Mouse (Mus musculus) ovary, postnatal 10 days (tissue): Measurements from ENCODE around the gene Acy3.
"Not testable (repeated sequence)": the region's sequence is repeated elsewhere in the genome, so short reads cannot be mapped to it uniquely, and the experiment has no call there.

Experiments
- DNase-seq: peaks from one replicate; pipeline ENCODE4 v3.0.0; 2022; ENCODE audit warnings: low spot score

Gene Acy3

DNA sequence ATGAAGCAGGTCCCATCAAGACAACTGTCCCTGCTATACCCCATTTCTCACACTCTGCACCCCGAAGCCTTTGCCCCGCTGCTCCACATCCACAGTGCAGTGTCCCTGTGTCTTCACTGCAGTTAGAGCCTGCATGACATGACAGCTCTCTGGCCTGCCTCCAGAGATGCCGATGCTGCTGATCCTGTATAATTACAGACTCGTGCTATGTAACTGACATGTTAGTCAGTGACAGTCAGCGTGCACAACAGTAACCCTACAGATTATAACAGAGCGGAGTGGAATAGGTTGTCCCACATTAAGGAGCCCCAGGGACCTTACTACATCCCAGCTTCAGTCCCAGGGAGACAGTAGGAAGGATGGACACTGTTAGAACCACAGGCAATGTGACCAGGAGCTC lies 11.8 kb upstream of the Acy3 start:
- DNase-seq: not testable (repeated sequence)

DNA sequence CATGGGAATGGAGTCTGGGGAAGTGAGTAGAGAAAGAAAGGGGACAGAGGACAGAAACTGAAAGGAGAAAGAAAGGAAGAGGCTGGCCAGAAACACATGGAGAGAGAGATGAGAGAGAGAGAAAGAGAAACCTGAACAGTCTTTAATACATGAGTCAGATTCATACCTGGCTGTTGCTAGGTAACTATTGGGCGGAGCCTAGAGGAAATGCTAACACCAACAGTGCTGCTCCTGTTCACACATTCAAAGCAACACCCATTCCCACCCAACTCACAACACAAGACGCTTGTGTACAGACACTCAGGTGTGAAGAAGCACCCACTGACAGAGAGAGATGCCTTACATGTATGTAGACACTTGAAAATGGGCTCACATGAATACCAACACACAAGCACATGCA lies 10.5 kb upstream of the Acy3 start:
- DNase-seq: no peak

DNA sequence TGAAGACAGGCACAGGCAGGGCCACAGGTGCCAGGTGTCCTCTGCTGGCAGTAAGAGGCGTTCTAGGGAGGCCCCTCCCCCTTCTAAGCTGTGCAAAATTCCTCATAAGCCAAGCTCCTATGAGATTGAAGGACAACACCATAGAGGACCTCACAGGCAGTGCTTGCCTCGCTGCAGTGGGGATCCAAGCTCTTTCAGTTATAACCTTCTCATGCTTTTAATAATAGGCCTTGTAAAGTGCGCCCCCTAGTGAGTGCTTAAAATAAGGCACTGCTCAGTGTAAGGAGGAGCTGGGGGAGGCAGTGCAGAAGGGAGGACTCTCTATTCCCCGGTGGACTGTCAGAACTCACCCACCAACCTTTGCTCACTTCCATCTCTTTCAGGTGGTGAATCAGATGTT lies 6.1 kb upstream of the Acy3 start:
- DNase-seq: peak; percentile 42

DNA sequence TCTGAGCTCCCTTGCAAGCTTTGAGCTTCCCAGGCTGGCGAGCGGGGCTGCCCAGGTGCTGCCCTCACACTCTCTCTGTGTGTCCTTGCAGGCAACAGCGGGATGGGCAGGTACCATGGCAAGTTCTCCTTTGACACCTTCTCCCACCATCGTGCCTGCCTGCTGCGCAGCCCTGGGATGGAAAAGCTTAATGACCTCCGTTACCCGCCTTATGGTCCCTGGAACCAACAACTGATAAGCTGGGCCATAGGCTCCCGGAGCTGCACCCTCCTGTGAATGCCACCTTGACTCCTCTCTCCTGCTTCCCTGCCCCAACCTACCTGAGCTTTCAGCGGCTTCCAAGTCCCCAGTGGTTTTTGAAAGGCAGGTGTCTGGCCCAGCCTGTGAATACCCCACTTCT lies 5.5 kb upstream of the Acy3 start:
- no peak for DNase-seq

DNA sequence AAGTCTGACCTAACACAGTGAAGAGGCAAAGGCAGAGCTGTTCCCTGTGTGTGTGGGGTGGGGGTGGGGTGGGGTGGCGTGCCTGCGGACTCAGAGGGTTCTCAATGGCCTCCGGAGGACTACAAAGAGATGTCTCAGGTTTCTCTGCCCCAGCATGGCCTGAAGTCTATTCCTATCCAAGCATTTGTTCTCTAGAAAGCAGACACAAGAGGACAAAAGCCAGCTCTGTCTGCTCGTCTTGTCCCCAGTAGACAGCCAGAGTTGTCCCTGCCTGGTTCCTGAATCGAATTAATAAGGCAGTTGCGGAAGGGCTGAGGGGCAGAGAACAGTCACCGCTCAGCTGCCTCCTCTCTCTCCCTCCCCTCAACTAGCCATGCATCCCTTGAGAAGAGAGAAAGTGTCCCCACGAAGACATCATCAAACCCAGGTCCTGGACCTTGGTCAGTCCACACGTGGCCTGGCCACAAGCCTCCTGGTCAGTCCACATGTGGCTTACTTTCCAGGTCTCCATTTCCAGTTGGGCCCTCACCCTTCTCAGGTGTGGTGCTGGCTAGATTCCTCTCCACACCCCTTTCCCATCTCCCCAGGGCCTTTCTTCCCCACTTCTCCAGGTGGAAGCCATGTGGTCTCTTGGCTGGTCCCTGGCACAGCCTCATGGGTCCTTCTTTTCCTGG lies 2.7 kb upstream of the Acy3 start:
- DNase-seq: no peak

DNA sequence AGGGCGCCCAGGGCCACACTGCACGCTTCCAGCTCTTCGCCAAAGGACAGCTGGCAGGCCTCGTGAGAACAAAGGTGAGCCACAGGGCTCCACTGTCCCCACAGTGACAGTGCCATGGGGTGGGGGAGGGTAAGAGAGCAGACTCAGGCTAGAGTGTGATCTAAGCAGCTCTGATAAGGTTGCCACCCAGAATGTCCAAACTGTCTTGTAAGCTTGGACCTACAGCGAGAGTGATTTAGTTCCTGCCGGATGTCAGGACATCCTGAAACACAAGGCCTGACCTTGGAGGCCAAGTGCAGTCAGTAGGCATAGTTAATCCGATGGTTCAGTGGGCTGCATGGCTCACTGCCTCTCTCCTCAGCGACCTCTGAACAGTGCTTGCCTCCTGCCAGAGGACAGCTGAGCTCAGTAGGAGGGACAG lies 1.1 kb upstream of the Acy3 start:
- no peak for DNase-seq

DNA sequence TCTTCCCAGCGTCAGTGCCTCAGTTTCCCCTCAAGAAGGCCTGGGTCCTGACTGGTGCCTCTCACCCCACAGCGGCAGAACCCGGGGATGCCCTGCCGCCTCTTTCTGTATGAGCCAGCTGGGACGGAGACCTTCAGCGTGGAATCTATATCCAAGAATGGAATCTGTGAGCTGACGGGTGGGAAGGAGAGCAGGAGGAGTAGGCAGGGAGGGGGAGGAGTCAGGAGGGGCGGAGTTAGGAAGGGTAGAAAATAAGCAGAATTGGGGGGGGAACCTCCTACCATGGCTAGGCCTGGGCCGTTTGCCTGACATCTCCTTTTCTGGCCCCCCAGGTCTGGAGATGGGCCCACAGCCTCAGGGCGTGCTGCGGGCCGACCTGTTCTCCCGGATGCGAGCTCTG lies 1.7 kb downstream of the Acy3 start:
- no peak for DNase-seq

DNA sequence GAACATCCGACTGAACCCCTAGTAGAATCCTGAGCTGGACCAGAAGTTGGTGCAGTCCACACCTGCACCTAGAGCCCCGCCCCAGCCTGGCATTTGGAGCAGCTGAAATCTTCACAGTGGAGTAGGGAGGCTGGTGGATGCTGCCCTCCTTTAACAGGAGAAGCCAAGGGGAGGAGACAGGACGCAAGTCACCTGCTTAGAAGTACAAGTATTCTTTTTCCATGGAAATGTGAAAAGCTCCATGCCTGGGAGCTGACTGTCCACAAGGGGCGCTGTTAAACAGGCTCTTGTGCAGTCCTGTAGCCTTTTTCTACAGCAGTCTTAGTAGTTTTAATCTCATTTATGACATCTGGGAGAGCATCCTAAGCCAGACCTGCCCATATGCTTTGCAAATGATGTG lies 2.4 kb downstream of the Acy3 start:
- DNase-seq: no peak

DNA sequence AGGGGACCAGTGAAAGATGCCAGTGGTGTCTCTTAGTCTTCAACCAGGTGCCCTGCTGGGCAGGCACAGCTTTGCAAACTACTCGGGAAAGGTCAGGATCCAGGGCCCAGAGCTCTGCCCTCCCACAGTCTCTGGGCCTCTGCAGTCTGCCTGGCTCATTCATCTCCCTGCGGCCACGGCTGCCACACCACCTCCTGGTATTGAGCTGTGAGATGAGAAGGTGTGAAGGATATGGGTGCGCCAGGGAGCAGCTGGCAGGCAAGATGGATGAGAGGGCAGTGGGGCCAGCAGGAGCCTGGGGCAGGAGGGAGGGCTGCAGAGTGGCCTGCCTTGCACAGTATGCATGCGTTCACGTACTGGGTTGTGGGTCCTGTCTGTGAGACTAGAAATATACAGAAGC lies 4.4 kb downstream of the Acy3 start:
- DNase-seq: no peak

DNA sequence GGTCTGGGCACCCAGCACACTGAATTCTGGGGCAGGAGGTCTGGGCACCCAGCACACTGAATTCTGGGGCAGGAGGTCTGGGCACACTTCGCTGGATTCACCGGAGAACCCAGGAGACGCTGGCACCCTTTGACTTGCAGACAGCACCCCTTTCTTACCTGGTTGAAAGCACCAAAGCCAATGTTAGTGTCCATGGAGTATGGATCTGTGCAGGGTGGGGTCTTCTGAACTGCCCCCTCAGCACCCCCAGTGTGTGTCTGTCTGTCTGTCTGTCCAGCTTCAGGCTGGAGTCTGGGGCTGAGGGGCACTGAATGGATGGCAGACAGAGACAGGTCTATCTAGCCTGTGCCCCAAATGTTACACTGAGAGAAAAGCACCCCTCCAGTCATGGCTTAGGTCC lies 5.2 kb downstream of the Acy3 start:
- no peak for DNase-seq

DNA sequence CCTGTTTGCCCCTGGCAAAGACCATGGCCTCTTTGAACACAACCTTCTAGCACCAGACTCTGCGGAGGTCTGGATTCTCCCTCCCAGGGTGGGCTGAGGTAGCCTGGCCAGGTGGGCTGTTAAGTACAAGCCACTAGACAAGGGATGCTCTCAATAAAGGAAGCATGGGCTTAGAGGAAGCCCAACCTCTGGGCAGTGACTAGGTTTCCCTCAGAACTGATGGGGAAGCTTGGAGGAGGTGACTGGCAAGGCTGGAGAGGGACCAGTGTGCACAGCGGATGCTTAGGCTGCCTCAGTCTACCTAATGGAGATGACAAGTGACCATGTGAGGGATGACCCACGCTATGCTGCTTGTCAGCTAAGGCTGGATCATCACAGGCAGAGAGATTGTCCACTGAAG lies 5.6 kb downstream of the Acy3 start:
- no peak for DNase-seq

DNA sequence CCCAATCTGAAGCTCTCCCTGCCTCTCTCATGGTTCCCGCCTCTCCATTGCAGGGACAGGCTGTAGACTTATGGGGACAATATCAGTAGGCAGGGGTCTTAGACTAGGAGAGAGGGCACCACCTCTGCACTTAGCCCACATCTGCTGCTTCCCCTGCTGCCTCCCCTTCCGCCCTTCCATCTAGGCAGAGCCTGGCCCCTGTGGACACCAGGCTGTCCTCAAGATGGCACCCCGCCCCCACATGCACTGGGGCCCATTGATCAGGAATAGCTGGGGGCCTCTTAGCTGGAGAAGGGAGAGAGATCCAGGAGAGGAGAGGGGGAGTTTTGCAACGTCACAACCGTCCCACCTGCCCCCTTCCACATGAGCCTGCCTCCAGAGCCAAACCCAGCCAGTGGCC lies 6.0 kb downstream of the Acy3 start, which contains the start of gene Tbx10:
Gene Tbx10 (plus strand): TSS at position 337 of the 400 bp plus-strand sequence.
- no peak for DNase-seq

DNA sequence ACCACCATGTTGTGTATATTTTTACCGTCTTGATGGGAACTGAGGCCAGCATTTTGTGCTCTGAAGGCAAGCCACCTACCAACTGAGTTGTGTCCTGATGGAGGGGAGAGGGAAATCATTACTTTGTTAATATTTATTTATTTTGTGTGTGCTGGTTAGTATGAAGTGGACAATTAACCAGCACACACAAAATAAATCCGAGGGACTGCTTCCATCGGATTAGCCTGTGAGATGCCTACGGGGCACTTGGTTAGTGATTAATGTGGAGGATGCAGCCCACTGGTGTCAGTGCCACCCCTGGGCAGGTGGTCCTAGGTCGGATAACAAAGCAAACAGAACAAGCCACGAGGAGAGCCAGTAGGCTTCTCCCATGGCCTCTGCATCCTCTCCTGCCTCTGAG lies 8.6 kb downstream of the Acy3 start:
- no peak for DNase-seq

DNA sequence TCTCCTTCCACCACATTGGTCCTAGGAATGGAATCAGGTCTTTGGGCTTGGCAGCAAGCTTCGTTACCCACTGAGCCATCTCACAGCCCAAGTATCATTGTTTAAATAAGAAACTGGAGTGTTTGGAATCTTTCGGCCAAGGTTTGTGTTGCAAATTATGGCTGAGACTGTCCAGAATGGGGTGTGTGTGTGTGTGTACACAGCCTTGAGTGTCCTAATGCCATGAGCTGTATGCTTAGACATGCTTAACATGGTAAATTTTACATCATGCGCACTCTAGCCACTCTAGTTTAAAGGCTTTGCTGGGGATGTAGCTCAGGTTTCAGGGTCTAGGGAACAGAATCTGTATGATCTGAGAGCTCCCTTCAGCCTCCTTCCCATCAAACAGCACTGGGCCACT lies 9.1 kb downstream of the Acy3 start:
- DNase-seq: no peak

DNA sequence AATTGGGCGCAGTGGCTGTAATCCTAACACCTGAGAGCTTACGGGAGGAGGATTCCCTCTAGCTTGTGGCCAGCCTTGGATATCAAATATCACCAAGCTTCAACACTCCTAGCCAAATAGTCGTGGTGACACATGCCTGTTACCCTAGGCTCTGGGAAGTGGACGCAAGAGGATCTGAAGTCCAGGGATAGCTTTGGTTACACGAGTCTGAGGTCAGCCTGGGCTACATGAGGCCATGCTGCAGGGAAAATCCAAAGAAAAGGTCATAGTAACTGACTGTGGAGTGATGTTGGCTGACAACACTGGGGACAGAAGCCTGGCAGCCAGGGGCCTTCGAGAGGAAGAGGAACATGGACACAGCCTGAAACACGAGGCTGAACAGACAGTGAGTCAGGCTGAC lies 9.7 kb downstream of the Acy3 start:
- DNase-seq: no peak

DNA sequence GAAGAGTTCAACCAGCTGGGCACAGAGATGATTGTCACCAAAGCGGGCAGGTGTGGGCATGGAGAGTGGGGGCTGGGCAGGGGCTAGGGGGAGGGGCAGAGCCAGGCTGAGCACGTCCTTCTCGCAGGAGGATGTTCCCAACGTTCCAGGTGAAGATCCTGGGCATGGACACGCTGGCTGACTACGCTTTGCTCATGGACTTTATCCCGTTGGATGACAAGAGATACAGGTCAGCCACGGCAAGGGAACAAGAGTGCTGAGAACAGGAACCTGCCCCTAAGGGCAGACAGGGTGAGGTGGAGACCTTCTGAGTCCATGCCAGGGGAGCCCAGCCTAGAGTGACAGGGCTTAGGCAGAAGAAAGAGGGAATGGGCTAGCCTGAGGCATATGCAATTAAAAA lies 10.4 kb downstream of the Acy3 start:
- no peak for DNase-seq

DNA sequence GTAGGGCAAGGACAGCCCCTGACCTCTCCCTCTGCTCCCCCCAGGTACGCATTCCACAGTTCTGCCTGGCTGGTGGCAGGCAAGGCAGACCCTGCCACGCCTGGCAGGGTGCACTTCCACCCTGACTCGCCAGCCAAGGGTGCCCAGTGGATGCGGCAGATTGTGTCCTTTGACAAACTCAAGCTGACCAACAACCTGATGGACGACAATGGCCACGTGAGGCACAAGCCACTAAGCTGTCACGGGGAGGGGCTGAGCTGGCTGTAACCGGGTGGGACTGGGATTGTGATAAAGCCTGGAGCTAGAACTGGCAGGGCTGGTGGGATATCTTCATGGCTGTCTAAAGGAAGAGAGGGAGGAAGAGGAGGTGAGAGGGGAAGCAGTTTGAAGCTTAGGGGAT lies 10.9 kb downstream of the Acy3 start:
- DNase-seq: no peak

DNA sequence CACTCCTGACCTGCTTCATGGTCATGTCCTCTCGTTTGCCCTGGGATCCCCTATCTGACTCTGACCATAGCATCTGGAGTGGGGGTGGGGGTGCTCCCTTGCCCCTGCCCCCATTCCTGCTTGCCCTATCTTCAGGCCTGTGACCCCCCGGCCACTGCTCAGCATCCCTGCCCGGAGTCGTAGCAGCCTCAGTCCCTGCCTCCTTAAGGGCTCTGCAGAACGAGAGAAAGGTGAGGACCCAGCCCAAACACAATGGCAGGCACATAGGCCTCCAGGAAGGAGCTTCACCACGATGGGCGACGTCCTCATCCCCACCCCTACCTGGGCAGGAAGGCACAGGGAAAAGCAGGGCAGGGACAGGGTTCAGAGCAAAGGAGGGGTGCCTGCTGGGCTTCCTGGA lies 12.0 kb downstream of the Acy3 start:
- DNase-seq: no peak

DNA sequence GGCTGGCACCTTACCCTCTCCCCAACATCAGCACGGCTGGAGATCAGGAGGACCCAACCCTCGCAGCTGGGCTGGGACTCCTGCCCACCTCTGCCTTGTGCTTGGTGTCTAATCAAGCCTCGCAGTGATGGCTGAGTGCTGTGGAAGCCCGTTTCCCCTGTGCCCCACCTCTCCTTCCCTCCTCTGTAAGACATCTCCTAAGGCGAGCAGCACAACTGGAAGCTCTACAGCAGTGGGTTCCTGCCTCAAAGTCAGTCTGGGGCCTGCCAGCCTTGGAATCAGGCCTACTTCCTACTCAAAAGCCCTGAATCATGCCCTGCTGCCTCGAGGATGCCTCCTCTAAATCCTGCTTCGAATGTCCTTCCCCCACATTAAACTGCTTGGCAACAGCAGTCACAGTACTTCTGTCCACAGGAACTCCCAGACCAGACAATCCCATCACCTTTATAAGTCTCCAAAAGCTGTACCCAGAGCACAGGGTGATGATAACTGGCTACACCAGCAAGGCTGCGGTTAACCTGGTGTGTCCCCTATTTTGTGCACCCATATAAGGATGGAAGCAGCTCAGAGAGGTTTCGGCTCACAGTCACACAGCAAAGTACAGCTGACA lies 12.9 kb downstream of the Acy3 start:
- no peak for DNase-seq

DNA sequence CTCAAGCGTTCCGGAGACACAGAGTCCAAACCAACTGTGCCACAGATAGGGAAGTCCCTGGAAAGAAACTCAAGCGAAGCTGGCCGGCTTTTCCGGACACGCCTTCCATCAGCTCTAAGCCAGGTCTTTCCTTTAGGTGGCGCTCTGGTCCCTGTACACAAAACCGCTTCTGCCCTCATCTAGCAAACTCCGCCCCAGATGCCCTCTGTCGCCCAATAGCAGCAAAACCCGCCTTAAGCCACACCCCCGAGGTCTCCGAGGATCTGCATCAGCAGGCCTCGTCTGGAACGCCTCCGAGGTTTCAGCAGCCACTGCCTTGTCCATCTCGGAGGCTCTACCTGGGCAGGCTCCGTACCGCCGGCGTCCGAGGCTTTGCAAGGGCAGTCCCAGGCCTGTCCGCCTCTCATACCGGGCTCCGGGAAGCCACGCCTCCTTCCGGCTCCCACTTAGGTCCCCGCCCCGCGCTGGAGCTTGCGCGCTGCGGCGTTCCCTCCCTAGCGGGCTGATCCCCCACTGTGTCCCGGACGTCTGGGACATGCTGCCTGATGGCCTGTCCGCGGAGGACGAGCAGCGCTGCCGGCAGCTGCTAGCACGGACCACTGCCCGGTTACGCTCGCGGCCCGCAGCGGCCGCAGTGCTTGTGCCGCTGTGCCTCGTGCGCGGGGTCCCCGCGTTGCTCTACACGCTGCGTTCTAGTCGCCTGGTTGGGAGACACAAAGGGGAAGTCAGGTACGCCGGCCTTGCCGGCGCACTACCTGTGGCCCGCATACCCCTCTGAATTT lies 13.9 kb downstream of the Acy3 start, which contains the start of the genes Nudt8 and Gm49405:
Gene Nudt8 (plus strand): TSS at position 462 of the 782 bp plus-strand sequence.
Gene Gm49405 (plus strand): TSS at position 508 of the 782 bp plus-strand sequence.
- DNase-seq: peak; percentile 93

DNA sequence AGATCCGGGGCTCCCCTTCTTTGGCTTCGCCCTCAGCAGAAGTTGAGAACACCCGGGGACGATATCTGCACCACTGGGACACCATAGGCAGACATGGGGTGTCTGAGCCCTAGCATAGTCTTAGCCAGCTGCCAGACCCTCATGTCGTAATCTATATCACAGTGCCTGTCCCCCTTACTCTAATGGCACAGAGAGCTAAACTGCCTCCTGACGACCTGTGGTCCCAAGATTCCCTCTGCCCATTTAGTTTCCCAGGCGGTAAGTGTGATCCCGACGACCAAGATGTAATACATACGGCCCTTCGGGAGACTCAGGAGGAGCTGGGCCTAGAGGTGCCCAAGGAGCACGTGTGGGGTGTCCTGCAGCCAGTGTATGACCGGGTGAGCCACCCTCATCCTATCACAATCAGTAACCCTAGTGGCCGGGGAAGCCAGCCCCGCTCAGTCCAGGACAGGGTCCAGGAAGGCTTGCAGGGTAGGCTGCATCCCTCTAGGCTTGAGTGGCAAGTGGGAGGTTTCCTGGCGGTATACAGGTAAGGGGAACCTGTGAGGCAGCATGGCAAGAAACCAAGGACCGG lies 14.7 kb downstream of the Acy3 start:
- no peak for DNase-seq

DNA sequence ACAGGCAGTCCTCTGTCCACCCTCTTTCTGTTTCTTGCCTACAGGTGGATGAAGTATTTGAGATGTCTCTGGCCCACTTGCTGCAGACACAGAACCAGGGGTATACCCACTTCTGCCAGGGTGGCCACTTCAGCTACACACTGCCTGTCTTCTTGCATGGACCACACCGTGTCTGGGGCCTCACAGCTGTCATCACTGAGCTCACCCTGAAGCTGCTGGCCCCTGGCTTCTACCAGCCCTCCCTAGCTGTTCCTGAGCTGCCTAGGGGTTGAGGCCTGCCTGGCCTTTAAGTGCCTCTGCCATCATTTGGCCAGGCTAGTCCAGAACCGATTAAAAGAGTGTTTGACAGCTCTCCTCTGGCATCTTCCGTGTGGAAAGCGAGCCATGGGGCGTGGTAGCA lies 15.4 kb downstream of the Acy3 start:
- DNase-seq: no peak

DNA sequence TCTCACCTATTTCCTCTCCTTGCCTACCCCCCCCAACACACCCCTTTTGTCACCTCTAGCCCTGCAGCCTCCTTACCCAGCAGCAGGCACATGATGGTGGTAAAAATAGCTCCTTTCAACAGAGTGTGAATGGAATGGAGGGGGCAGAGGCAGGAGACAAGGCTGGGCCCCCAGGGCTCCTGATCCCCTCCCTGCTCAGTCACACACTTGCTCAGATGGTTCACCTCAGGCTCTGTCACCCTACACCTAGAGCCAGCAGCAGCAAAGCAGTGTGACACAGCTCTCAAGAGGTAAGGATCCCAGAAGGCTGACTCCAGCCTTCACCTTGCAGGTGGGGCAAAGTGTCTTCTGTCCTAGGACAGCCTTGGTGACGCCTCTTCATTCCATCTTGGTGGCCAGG lies 16.7 kb downstream of the Acy3 start, which contains the start of gene Doc2g:
Gene Doc2g (plus strand): TSS at position 202 of the 400 bp plus-strand sequence.
- DNase-seq: no peak
